Mouse (Mus musculus) embryo, embryonic 9.5 days (tissue): ENCODE measurements around the gene Mob3c.

Experiments used
- DNase-seq: peaks from one replicate; pipeline ENCODE4 v3.0.0-alpha.2; 2017; ENCODE audit errors: extremely low spot score

Gene Mob3c

GRCm38 (mm10) chr4:115827888-115828571, at the start of gene Mob3c:
Mob3c (plus strand) TSS chr4:115828092.
- DNase-seq: peak; percentile 86

- no peak for DNase-seq
Measured at GRCm38 (mm10) chr4:115780269-115780668, 47.6 kb upstream of the Mob3c start.

GRCm38 (mm10) chr4:115780918-115781317, 47.0 kb upstream of the Mob3c start, which contains the start of gene Tex38:
Tex38 (minus strand) TSS chr4:115781018.
- DNase-seq: no peak

DNA sequence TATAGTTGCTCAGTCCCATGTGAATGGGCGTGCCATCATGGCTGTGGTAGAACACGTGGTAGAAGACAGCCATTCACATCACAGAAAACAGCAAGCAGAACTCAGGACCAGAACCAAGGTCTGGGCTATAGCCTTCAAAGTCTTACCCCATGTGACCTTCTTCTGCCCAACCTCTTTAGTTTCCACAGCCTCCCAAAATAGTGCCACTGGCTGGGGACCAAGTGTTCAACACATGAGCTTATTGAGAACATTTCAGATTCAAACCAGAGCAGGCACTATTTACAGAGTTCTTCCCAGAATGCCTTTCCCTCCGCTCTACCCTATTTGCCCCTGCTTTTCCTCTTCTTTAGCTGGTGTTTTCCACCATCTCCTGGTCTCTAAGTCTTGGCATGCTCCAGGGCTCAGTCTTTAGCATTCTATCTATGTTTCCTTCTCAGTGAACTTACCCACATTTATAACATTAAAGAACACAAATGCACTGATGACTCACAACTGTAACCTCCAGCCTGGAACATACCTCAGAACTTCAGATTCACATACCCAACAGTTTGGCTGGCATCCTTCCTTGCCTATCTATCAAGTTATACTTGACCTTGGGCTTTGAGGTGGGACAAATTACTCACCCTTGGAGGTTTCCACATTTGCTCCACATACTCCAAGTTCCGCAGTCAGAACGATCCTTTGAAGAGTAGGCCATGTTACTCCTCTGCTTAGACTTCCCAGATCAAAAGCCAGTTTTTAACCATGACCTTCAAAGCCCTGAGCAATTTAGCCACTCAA, 45.7 kb upstream of the Mob3c start:
- no peak for DNase-seq

DNA sequence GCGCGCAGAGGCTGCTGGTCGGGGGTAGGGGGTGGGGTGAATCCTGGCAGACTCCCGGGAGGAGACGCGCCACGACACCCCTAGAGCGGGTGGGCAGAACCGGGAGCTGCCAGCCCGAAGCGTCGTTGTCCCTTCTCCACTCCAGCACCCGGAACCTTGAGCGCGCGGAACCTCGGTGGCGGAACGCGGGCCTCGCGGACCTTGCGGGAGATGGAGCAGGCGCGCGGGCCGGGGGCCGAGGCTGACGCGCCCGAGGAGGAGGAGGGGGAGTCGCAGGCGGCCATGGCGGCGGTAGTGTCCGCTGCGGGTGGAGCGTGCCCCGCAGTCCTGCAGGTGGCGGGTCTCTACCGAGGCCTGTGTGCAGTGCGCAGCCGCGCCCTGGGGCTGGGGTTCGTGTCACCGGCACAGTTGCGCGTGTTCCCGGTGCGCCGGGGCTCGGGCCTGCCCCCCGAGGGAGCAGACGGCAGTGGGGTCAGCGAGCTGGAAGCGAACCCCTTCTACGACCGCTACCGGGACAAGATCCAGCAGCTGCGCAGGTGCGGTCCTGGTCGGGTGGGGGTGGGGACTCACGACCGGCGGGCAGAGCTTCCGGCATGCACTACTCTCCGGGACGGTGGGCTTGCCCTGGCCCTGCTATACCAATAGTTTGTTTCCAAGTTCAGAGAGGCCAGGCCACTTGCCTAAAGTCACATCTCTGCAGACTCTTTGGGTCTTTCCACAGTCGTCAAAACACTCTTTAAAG, 43.0 kb upstream of the Mob3c start, which contains the start of gene Atpaf1:
Gene Atpaf1, plus strand, starts transcription at position 44 of the 742 bp plus-strand sequence.
- DNase-seq: peak; percentile 83

- no peak for DNase-seq
Measured at GRCm38 (mm10) chr4:115785511-115786034, 42.3 kb upstream of the Mob3c start.

- DNase-seq: no peak
Measured at GRCm38 (mm10) chr4:115790864-115791263, 37.0 kb upstream of the Mob3c start.

DNA sequence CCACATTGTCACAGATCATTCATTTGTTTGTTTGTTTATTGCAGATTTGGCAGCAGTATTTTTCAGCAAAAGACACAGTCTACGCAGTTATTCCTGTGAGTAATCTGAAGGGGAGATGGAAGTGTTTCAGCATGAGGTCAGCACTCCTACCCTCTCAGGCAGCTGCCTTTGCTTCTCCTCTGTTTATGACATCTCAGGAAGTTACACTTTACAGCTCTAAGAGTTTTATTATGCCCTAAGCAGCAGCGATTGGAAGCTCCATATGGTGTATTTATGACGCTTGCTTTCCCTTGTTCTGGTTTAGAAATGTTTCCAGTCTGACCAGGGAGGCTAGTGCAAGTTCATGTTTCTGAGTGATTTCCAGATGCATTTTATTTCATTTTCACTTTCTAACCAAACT, 32.5 kb upstream of the Mob3c start:
- no peak for DNase-seq

DNA sequence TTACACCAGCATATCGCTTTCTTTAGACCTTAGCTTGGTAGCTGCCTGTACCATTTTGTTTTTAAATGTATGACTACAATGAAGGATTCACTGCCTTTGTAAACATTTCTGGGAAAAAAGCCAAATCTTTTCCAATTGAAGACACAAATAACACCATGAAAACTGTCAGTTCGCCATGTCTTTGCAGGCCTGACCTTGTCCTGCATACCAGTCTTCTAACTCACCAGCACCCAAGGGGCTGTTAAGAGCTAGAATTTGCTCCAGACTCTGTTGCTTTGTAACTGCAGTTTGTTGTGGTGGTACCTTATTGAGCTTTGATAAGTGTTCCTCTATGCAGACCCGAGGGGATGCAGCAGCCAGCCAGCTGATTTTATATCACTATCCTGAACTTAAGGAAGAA, 27.9 kb upstream of the Mob3c start:
- no peak for DNase-seq

GRCm38 (mm10) chr4:115812326-115812725, 15.6 kb upstream of the Mob3c start:
- DNase-seq: no peak

DNA sequence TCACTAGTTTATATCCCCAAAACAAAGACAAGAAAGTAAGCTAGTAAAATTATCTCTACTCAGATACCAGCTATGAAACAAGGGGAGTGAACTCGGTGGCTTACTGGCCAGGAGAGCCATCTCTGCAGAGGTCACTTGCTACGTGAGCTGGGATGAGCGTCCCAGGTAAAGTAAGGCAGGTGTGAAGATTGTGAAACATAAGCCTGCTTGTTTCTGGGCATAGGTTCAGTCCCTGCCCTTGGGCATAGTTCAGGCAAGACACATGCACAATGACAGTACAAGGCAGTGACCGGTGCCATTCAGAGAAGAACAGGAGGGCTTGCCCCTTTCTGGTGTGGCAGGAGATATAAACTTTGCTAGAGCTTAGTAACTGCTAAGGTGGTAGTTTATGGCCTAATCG, 12.3 kb upstream of the Mob3c start:
- no peak for DNase-seq

- no peak for DNase-seq
Measured at GRCm38 (mm10) chr4:115820199-115820598, 7.7 kb upstream of the Mob3c start.

GRCm38 (mm10) chr4:115820944-115821343, 6.9 kb upstream of the Mob3c start:
- DNase-seq: no peak

DNA sequence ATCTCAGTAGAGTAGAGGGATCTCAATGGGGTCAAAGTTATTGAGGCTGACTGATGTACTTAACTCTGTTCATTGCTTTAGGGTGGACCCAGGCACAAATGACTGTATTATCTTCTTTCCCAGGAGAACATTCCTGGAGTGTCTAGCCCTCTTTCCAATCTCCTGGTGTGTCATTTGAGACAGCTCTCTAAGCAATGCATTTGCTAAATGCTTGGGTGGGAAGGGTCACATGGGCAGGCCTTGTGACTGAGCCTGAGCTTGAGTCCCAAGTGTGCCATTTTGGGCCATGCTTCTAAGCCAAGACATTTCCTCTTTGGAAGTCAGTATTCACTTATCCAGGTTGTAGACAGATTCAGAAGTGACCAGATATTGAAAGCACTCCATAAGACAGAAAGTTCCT, 6.5 kb upstream of the Mob3c start:
- no peak for DNase-seq

DNA sequence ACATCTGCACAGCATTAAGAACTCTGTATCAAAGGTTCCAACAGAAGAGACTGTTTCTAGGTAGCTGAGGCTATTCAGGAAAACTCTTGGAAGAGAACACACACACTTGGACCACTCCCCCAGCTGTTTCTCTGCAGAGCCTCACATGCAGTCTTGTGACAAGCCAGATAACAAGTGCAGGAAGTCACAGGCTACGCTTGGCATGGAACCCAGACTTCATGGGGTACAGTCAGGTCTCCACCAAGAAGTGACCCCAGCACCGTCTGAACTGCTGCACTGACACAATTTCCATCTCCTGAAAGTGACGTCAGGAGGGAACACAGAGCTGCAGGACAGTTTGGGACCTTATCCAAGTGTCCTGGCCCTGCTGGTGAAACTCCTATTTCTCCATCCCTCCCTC, 6.0 kb upstream of the Mob3c start:
- DNase-seq: no peak

GRCm38 (mm10) chr4:115824178-115824577, 3.7 kb upstream of the Mob3c start:
- DNase-seq: no peak

GRCm38 (mm10) chr4:115825271-115825670, 2.6 kb upstream of the Mob3c start:
- no peak for DNase-seq

DNA sequence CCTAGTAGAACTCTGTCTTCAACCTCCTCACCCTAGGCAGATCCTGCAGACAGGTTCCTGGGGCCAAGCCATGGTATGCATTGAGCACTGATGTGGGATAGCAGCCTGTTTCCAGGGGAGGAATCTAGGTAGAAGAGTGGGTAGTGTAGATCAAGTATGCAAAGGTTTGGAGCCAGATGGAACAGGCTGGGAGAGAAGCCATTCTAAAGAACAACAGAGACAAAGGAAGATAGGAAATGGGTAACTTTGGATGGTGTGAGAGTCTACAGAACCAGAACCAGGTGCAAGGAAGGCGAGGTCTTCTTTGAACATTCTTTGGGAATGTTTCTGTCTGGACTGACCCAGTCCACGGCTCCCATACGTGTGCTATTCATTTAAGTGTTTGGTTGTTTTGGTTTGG, 826 bp upstream of the Mob3c start:
- no peak for DNase-seq

DNA sequence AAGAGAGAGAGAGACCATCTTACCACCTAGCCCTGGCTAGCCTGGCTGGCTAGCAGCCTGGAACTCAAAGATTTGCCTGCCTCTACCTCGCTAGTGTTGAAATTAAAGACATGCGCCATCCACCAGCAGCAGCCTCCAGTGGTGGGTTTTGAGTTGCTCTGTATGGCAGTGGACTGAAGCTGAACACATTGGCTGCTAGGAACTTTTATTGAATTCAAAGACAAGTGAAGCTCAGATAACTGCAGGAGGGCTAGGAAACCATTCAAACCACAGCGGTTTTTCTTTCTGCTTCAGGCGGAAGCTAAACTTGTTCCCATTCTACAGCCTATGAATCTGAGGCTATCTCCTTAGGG, 381 bp upstream of the Mob3c start:
- no peak for DNase-seq

- DNase-seq: no peak
Measured at GRCm38 (mm10) chr4:115828572-115828902, 645 bp downstream of the Mob3c start.

GRCm38 (mm10) chr4:115830491-115830890, 2.6 kb downstream of the Mob3c start:
- DNase-seq: no peak

DNA sequence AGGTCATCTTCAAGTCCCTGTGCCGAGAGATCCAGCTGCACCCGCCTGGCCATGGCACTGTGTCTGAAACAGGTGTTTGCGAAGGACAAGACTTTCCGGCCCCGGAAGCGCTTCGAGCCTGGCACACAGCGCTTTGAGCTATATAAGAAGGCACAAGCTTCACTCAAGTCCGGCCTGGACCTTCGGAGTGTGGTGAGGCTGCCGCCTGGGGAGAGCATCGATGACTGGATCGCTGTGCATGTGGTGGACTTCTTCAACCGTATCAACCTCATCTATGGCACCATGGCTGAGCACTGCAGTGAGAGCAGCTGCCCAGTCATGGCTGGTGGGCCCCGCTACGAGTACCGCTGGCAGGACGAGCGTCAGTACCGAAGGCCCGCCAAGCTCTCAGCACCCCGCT, 3.3 kb downstream of the Mob3c start:
- DNase-seq: no peak

- no peak for DNase-seq
Measured at GRCm38 (mm10) chr4:115832040-115832439, 4.1 kb downstream of the Mob3c start.
